Mouse (Mus musculus): Measurements from ENCODE around the gene Psmb5. TPM values are rescaled to one million over a fixed set of nuclear protein-coding genes. Genes with fewer than 3 reads are reported as not detected.
"Not testable (repeated sequence)": the region's sequence is repeated elsewhere in the genome, so short reads cannot be mapped to it uniquely, and the experiment has no call there.

The Psmb5 gene
- polyA plus RNA-seq, 1 experiment from 2014 or later = 364 TPM

DNA sequence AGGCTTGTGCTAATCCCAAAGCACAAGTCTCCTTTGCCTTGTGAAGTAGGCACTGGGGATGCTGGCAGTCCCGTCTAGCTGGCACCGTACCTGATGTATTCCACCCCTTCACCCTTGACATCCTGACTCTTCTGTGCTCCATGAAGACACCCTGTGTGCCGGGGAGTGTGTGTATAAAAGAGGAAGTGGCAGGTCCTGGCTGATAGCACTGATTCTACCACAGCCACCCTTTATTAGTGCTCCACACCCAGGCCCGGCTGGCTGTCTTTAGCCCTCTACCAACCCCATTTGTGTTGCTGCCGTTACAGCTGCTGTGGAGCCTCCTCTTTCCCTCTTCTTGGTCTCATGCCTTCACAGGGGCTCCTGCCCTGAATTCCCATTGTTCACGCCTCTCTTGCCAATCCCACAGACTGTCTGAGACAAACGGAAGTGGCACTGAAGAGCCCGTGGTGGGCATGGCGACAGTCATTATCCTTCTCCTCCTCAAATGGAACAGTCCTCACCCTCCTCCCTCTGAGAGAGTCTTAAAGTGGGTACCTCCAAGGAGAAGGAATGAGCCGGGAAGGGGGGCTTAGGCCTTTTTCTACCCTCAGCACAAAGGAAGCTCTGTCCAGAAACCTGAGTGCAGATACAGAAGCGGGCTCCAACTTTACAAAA lies 12.9 kb upstream of the Psmb5 start:
- H3K27ac ChIP-seq (replicated peaks) = no peak overlapping the region

DNA sequence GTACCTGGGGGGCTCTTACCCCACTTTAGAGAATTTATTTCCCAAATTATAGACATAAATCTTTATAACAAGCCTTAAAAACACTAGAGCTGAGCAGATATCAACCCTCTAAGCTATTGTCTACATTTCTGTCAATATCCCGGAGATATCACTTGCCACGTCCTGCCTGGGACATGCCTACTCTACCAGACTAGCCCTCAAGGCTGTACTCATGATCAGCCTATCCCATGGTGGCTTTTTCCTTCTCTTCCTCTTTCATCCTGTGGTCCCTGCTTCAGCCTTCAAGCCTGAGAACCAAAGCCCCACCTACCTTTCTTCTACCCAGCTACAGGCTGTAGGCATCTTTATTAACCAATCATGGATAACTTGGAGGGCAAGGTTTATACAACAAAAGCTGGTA lies 12.0 kb upstream of the Psmb5 start:
- peaks cover 36% of the 10 kb centered on the region for H3K36me3 ChIP-seq
- H3K4me1 ChIP-seq = no peaks in the 10 kb centered on the region
- H3K9me3 ChIP-seq (replicated peaks) = no peaks in the 10 kb centered on the region
- no peak overlapping the region for H3K27ac ChIP-seq (replicated peaks)
- H3K4me2 ChIP-seq (replicated peaks) = no peak overlapping the region
- H3K9ac ChIP-seq = no peak overlapping the region
- WGBS = 80% methylated on average over 2 of the region's 2 CpGs
- ATAC-seq (ENCODE audit: insufficient number of reproducible peaks, low FRiP score, low TSS enrichment, low read depth) = no peak
- H3K4me3 ChIP-seq (replicated peaks) = no peak overlapping the region
- H3K27me3 ChIP-seq = no peaks in the 10 kb centered on the region

More for the DNA sequence above, 12.9 kb upstream of the Psmb5 start:
- Histone ChIP-seq H3K36me3 (peaks cover 39% of the 10 kb centered on the region), H3K27me3 (no peaks in the 10 kb centered on the region), H3K9ac (no peak overlapping the region), H3K9me3 (replicated peaks) (no peaks in the 10 kb centered on the region), H3K4me2 (replicated peaks) (no peak overlapping the region), H3K4me3 (replicated peaks) (no peak overlapping the region), H3K4me1 (no peaks in the 10 kb centered on the region)
- ATAC-seq (ENCODE audit: insufficient number of reproducible peaks, low FRiP score, low TSS enrichment, low read depth) = no peak
- WGBS = 66% methylated on average over 11 of the region's 11 CpGs

DNA sequence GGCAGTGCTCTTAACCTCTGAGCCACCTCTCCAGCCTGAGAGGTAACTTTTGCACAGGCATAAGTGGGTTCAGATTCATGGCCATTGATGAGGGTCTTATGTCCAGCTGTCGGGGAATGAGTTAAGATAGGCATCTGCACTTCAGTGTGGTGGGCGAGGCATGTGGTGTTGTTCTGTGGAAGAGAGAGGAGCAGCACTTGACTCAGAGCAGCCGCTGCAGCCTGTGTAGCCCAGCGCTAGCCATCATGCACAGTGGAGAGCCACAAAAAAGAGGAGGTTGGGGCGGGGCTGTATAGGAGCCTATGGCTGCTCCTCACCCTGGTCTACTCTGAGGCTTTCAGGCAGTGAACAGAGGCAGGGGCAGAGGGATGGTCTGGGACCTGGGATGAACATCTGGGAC lies 10.3 kb upstream of the Psmb5 start:
- Histone ChIP-seq H3K9ac (no peak overlapping the region), H3K4me2 (replicated peaks) (no peak overlapping the region), H3K9me3 (replicated peaks) (no peaks in the 10 kb centered on the region), H3K4me1 (no peaks in the 10 kb centered on the region), H3K27ac (replicated peaks) (no peak overlapping the region), H3K27me3 (no peaks in the 10 kb centered on the region), H3K4me3 (replicated peaks) (no peak overlapping the region), H3K36me3 (peaks cover 26% of the 10 kb centered on the region)
- 70% methylated on average over 5 of the region's 5 CpGs for WGBS
- ATAC-seq (ENCODE audit: insufficient number of reproducible peaks, low FRiP score, low TSS enrichment, low read depth) = no peak

DNA sequence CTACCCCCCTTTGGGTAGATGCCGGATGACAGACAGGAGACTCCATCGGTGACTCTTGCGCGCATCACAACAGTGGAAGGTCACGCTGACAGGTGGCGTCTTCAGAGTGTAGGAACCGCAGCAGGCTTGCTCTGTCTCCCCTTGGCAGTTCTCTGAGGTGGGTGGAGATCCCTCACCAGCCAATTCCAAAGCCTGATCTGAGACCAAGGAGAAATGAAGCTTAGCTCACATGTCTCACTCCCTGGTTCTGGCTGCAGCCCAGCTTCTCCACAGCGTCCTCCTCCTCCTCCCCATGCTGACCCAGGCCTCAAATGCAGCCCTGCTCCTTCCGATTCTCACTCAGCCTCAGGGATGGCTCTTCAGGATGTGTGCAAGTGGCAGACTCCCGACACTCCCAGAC lies 7.2 kb upstream of the Psmb5 start:
- H3K4me2 ChIP-seq (replicated peaks) = no peak overlapping the region
- H3K27ac ChIP-seq (replicated peaks) = no peak overlapping the region
- H3K4me3 ChIP-seq (replicated peaks) = no peak overlapping the region
- H3K9ac ChIP-seq = no peak overlapping the region
- whole genome bisulfite sequencing = 48% methylated on average over 10 of the region's 10 CpGs
- no peaks in the 10 kb centered on the region for H3K9me3 ChIP-seq (replicated peaks)
- no peaks in the 10 kb centered on the region for H3K27me3 ChIP-seq
- H3K36me3 ChIP-seq = no peaks in the 10 kb centered on the region
- ATAC-seq (ENCODE audit: insufficient number of reproducible peaks, low FRiP score, low TSS enrichment, low read depth) = no peak
- H3K4me1 ChIP-seq = no peaks in the 10 kb centered on the region

DNA sequence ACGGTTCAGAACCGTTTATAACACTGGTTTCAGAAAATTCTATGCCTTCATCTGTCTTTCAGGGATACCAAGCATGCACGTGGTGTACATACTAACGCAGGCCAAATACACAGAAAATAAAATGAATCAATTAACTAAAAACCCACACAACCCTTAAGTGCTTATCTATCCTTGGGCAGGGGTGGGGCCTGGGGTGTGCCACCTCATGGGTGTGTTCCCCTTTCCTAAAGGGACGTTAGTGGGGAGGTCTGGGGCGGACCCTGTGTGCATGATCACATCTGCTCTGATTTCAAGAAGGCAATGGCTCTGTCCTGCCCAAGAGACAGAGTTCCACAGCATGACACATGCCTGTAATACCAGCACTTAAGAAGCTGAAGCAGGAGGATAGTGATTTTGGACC lies 5.5 kb upstream of the Psmb5 start:
- H3K36me3 ChIP-seq = no peaks in the 10 kb centered on the region
- no peak overlapping the region for H3K4me3 ChIP-seq (replicated peaks)
- H3K9me3 ChIP-seq (replicated peaks) = no peaks in the 10 kb centered on the region
- no peak for ATAC-seq (ENCODE audit: insufficient number of reproducible peaks, low FRiP score, low TSS enrichment, low read depth)
- 78% methylated on average over 6 of the region's 6 CpGs for WGBS
- H3K4me2 ChIP-seq (replicated peaks) = no peak overlapping the region
- no peak overlapping the region for H3K9ac ChIP-seq
- no peaks in the 10 kb centered on the region for H3K27me3 ChIP-seq
- no peak overlapping the region for H3K27ac ChIP-seq (replicated peaks)
- no peaks in the 10 kb centered on the region for H3K4me1 ChIP-seq

DNA sequence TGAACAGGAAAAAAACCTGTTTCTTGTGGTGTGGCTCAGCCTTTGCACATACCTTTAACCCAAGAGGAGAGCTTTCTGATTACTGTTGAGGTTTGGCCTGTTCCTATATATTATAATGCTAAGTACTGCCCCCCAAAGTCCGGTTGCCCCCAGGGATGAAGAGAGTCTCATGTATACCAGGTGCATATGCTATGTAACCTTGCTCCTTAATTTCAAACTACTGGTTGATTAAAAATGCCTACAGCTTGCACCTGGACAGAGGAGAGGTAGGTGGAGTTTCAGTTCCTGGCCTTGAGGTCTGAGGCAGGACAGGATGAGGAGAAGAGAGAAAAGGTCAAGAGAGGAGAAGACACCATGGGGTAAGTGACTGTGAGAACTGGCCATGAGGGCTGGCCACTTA lies 3.3 kb upstream of the Psmb5 start, which contains the start of gene Psmb11:
Gene Psmb11, plus strand, starts transcription at position 301 of the 400 bp plus-strand sequence.
- Histone ChIP-seq H3K9ac (no peak within 1 kb of the TSS), H3K27ac (replicated peaks) (no peak within 1 kb of the TSS), H3K4me2 (replicated peaks) (no peak within 1 kb of the TSS), H3K9me3 (replicated peaks) (no peaks in the 10 kb centered on the region), H3K4me1 (peaks cover 11% of the 10 kb centered on the region), H3K27me3 (no peaks in the 10 kb centered on the region), H3K4me3 (replicated peaks) (no peak within 1 kb of the TSS), H3K36me3 (peaks cover 5% of the 10 kb centered on the region; the same call in 1 of the 2 replicates)
- no peak for ATAC-seq (ENCODE audit: insufficient number of reproducible peaks, low FRiP score, low TSS enrichment, low read depth)
- WGBS = 81% methylated on average over 1 of the region's 1 CpGs

DNA sequence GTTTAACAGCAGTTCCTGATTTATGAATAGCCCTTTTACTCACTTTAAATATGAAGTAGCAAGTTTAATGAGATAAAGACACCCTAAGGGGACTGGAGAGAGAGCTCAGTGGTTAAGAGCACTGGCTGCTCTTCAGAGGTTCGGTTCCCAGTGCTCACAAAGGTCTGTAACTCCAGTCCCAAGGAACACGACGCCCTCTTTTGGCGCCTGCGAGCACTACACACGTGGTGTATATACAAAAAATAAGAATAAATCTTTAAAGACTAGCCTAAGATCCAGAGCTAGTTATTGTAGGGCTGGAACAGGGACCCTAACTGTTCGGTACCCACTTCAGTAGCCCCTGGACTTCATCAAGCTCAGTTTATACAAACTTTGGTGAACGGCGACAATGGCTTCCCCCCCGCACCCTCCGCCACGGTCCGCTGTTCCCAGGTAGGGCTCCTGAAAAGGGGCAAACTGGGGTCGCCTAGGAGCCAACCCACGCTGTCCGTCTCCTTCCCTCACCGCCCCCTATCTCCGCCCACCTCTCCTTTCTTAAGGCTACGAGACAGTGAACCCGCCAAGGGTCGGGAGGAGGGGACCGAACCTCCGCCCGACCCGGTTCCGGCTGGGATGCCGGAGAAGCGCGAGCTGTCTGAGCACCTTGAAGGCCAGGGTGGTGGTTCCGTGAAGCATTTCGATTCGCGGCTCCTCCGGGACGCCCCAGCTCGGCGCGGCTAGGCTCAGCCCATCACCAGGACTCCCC lies 498 bp downstream of the Psmb5 start:
- Histone ChIP-seq H3K4me3 (replicated peaks) (peak overlapping the region; percentile 81), H3K27ac (replicated peaks) (peak overlapping the region; percentile 77), H3K4me2 (replicated peaks) (peak overlapping the region; percentile 59), H3K9ac (peak overlapping the region; percentile 86), H3K36me3 (peaks cover 28% of the 10 kb centered on the region), H3K9me3 (replicated peaks) (no peaks in the 10 kb centered on the region), H3K27me3 (no peaks in the 10 kb centered on the region), H3K4me1 (peaks cover 11% of the 10 kb centered on the region)
- ATAC-seq (ENCODE audit: insufficient number of reproducible peaks, low FRiP score, low TSS enrichment, low read depth) = peak; percentile 31
- WGBS = 1% methylated on average over 38 of the region's 38 CpGs

DNA sequence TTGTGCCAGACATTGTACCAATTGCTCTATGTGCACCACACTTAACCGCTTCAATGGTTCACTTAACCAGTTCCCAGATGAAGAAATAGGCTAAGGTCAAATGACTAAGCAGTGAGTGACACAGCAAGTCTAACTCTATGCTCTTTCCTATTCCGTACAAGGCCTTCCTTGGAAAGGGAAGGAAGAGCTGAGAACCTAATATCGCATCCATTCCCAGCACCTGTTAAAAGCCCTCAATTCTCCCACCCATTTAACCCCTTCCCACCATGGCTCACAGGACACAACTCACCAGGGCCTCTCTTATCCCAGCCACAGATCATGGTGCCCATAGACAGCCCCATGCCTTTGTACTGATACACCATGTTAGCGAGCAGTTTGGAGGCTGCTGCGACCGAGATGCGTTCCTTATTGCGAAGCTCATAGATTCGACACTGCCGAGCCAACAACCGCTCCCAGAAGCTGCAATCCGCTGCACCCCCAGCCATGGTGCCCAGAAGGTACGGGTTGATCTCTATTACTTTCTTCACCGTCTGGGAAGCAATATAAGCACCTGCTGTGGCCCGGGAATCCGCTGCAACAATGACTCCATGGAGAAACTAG lies 1.5 kb downstream of the Psmb5 start:
- Histone ChIP-seq H3K27me3 (no peaks in the 10 kb centered on the region), H3K4me3 (replicated peaks) (0 out of 2 replicates have a peak overlapping the region, but pooled peaks have one; percentile 81), H3K9ac (no peak overlapping the region), H3K9me3 (replicated peaks) (no peaks in the 10 kb centered on the region), H3K4me2 (replicated peaks) (no peak overlapping the region), H3K27ac (replicated peaks) (no peak overlapping the region), H3K4me1 (peaks cover 11% of the 10 kb centered on the region), H3K36me3 (peaks cover 35% of the 10 kb centered on the region)
- no peak for ATAC-seq (ENCODE audit: insufficient number of reproducible peaks, low FRiP score, low TSS enrichment, low read depth)
- 91% methylated on average over 16 of the region's 16 CpGs for WGBS

DNA sequence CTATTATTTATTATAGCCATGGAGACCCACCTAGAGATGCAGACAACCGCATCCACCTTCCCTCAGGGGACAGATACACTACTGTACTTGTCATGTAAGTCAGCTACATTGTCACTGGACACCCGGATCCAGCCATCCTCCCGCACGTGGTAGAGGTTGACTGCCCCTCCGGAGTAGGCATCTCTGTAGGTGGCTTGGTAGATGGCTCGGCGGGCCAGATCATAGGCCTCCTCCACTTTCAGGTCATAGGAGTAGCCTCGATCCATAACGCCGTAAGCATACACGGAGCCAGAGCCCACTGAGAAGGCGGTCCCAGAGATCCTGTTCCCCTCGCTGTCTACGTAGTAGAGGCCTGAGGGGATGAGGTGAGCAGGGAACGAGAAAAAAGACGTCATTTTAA lies 3.7 kb downstream of the Psmb5 start:
- ATAC-seq (ENCODE audit: insufficient number of reproducible peaks, low FRiP score, low TSS enrichment, low read depth); H3K27me3 ChIP-seq; H3K27ac ChIP-seq (replicated peaks); H3K4me3 ChIP-seq (replicated peaks); H3K9me3 ChIP-seq (replicated peaks); H3K9ac ChIP-seq; H3K4me2 ChIP-seq (replicated peaks): not testable (repeated sequence)
- WGBS = 85% methylated on average over 16 of the region's 16 CpGs
- H3K36me3 ChIP-seq = peaks cover 44% of the 10 kb centered on the region
- H3K4me1 ChIP-seq = peaks cover 11% of the 10 kb centered on the region

DNA sequence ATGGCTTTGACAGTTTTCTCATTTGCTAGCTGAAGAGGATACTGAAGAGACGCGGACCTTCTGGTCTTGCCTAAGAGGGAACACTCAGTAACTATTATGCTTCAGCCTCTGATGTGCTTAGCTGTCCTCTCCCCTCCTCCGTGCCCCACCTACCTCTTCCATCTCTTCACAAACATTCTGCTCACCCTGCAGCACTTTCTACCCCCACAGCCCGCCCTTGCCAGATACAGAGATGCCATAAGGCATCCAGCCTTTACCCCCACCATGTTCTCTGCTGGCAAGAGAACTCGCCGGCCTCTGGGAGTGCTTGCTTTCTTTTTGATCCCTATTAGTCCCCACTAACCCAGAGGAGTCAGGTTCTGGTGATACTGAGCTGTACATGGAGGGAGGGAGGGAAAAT lies 7.2 kb downstream of the Psmb5 start:
- no peaks in the 10 kb centered on the region for H3K9me3 ChIP-seq (replicated peaks)
- no peak for ATAC-seq (ENCODE audit: insufficient number of reproducible peaks, low FRiP score, low TSS enrichment, low read depth)
- no peak overlapping the region for H3K9ac ChIP-seq
- WGBS = 76% methylated on average over 6 of the region's 6 CpGs
- peaks cover 37% of the 10 kb centered on the region for H3K36me3 ChIP-seq
- H3K27ac ChIP-seq (replicated peaks) = no peak overlapping the region
- H3K4me3 ChIP-seq (replicated peaks) = no peak overlapping the region
- no peaks in the 10 kb centered on the region for H3K4me1 ChIP-seq
- H3K4me2 ChIP-seq (replicated peaks) = no peak overlapping the region
- H3K27me3 ChIP-seq = no peaks in the 10 kb centered on the region

DNA sequence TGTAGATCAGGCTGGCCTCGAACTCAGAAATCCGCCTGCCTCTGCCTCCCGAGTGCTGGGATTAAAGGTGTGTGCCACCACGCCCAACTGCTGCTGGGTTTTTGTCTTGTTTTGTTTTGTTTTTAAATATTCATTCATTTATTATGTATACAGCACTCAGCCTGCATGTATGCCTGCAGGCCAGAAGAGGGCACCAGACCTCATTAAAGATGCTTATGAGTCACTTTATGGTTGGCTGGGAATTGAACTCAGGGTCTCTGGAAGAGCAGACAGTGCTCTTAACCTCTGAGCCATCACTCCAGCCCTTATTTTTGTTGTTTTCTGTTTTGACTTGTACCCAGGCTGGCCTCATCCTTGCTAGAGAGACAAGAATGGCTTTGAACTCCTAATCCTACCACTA lies 7.9 kb downstream of the Psmb5 start:
- H3K27ac ChIP-seq (replicated peaks) = no peak overlapping the region
- H3K36me3 ChIP-seq = peaks cover 35% of the 10 kb centered on the region
- WGBS = 76% methylated on average over 4 of the region's 4 CpGs
- no peak overlapping the region for H3K4me2 ChIP-seq (replicated peaks)
- ATAC-seq (ENCODE audit: insufficient number of reproducible peaks, low FRiP score, low TSS enrichment, low read depth) = no peak
- H3K9ac ChIP-seq = no peak overlapping the region
- H3K9me3 ChIP-seq (replicated peaks) = no peaks in the 10 kb centered on the region
- H3K27me3 ChIP-seq = no peaks in the 10 kb centered on the region
- H3K4me1 ChIP-seq = peaks cover under 1% of the 10 kb centered on the region; the same call in 1 of the 2 replicates
- no peak overlapping the region for H3K4me3 ChIP-seq (replicated peaks)
